In genomic region chr16:10842282-10842855, GRCm38 (mm10) we compare ENCODE assay signal across 17 mouse cellular contexts. TPM values are rescaled to one million over a fixed set of nuclear protein-coding genes. Genes with fewer than 3 reads are reported as not detected.
DNase-seq lines count a peak whose midpoint lies in the region; ATAC-seq and TF ChIP-seq lines count a peak whose summit lies in the region.
"Had no signal": no experiment of that assay in that cellular context is flagged by ENCODE, and none has a peak within 500 bp of the region (broad histone marks: within the 10 kb centered on the region; RNA-seq: fewer than 3 reads in every experiment).

No protein-coding gene starts in this region.

- no peak overlapping the region for H3K9ac ChIP-seq in kidney, postnatal 0 days (ENCODE audit: low read depth, low read length)
- H3K9ac ChIP-seq: embryonic facial prominence, embryonic 13.5 days; stomach, embryonic 15.5 days had no signal

- no peak for TF ChIP-seq CTCF in gastrocnemius, adult 2 months (IDR thresholded peaks at IDR 0.05)
- TF ChIP-seq CTCF in kidney, postnatal 0 days (IDR thresholded peaks at IDR 0.05; ENCODE audit: low read depth): no peak

- no peaks in the 10 kb centered on the region for H3K36me3 ChIP-seq in kidney, postnatal 0 days (ENCODE audit: insufficient read depth, low read length)
- peaks cover 24% of the 10 kb centered on the region for H3K36me3 ChIP-seq in limb, embryonic 10.5 days
- H3K36me3 ChIP-seq: embryonic facial prominence, embryonic 13.5 days; stomach, embryonic 15.5 days had no signal

- no peak overlapping the region for H3K4me2 ChIP-seq in kidney, postnatal 0 days (ENCODE audit: low read length)
- H3K4me2 ChIP-seq: embryonic facial prominence, embryonic 13.5 days; liver, embryonic 11.5 days; stomach, embryonic 15.5 days had no signal

- peak; percentile 75 for DNase-seq in gastrocnemius, adult 2 months
- DNase-seq in gastrocnemius, postnatal 4 days (ENCODE audit: low spot score in 2 of 2): no peak
- peak; percentile 51 for DNase-seq in A20 (ENCODE audit: low read depth, low spot score)
- DNase-seq in Muller cell, postnatal 12 days (ENCODE audit: inconsistent ontology term): peak; percentile 71
- DNase-seq in kidney, postnatal 0 days (ENCODE audit: low spot score): peak; percentile 37
- DNase-seq in lung, adult 18-20 months: no peak
- no peak for DNase-seq in ovary, postnatal 36 days (ENCODE audit: low spot score)
- no peak for DNase-seq in limb, embryonic 10.5 days (ENCODE audit: low spot score)
- DNase-seq: heart, postnatal 36 days; right cerebral cortex, postnatal 4 days; thymus, postnatal 36 days had no signal

- ATAC-seq in kidney, postnatal 0 days (replicated peaks; ENCODE audit: low FRiP score, low read depth): peak; percentile 18; the same call in 1 of the 2 replicates

- peaks cover 13% of the 10 kb centered on the region; the same call in 1 of the 2 replicates for H3K4me1 ChIP-seq in kidney, postnatal 0 days (replicated peaks; ENCODE audit: insufficient read depth, low read length)
- peaks cover 51% of the 10 kb centered on the region for H3K4me1 ChIP-seq in limb, embryonic 10.5 days

- WGBS in kidney, postnatal 0 days: 45% methylated on average over 4 of the region's 4 CpGs
- WGBS in limb, embryonic 10.5 days: 79% methylated on average over 4 of the region's 4 CpGs

- no peaks in the 10 kb centered on the region for H3K27me3 ChIP-seq in kidney, postnatal 0 days (ENCODE audit: insufficient read depth, low read length)
- H3K27me3 ChIP-seq in limb, embryonic 10.5 days (ENCODE audit: low read depth, poor library complexity, severe bottlenecking): no peaks in the 10 kb centered on the region
- H3K27me3 ChIP-seq: embryonic facial prominence, embryonic 13.5 days; stomach, embryonic 15.5 days had no signal

- H3K9me3 ChIP-seq in kidney, postnatal 0 days (replicated peaks; ENCODE audit: low read length): no peaks in the 10 kb centered on the region
- no peaks in the 10 kb centered on the region for H3K9me3 ChIP-seq in limb, embryonic 10.5 days (replicated peaks)
- H3K9me3 ChIP-seq: embryonic facial prominence, embryonic 13.5 days; forebrain, embryonic 10.5 days; stomach, embryonic 15.5 days had no signal

- no peak overlapping the region for H3K4me3 ChIP-seq in gastrocnemius, adult 2 months
- no peak overlapping the region for H3K4me3 ChIP-seq in kidney, postnatal 0 days (replicated peaks; ENCODE audit: low read depth, low read length)
- H3K4me3 ChIP-seq in limb, embryonic 10.5 days: no peak overlapping the region
- H3K4me3 ChIP-seq: embryonic facial prominence, embryonic 13.5 days; forebrain, embryonic 10.5 days; stomach, embryonic 15.5 days had no signal

- peak overlapping the region; percentile 80 for H3K27ac ChIP-seq in gastrocnemius, adult 2 months
- no peak overlapping the region for H3K27ac ChIP-seq in kidney, postnatal 0 days
- no peak overlapping the region for H3K27ac ChIP-seq in limb, embryonic 10.5 days
- H3K27ac ChIP-seq: forebrain, embryonic 10.5 days; stomach, embryonic 15.5 days had no signal

- intact Hi-C loops in gastrocnemius, adult 2 months (cut with DNase I): no loop called here

RNA-seq across cellular contexts. Expression of gene Rmi2, which starts 7.5 kb away (rescaled TPM):
- 1 to 10 TPM; 1.2 to 1.9 TPM for total RNA-seq in gastrocnemius, adult 2 months (2021)
- total RNA-seq in gastrocnemius, postnatal 4 days (2021): 1 to 10 TPM; 1.6 to 1.8 TPM
- 1.6 and 2.5 TPM in 2 replicates for polyA plus RNA-seq in kidney, postnatal 0 days (2015; fragmentation: Nextera tagmentation; extraction: Ambion mirVana)
- polyA plus RNA-seq in limb, embryonic 10.5 days (2016; fragmentation: Nextera tagmentation; extraction: Ambion mirVana): 4.2 and 4.8 TPM in 2 replicates

RNA-seq across cellular contexts. Expression of gene Gm11172, which starts 29.7 kb away (rescaled TPM):
- not detected for total RNA-seq in gastrocnemius, adult 2 months (2021)
- total RNA-seq in gastrocnemius, postnatal 4 days (2021): not detected
- not detected in 2 replicates for polyA plus RNA-seq in kidney, postnatal 0 days (2015; fragmentation: Nextera tagmentation; extraction: Ambion mirVana)
- polyA plus RNA-seq in limb, embryonic 10.5 days (2016; fragmentation: Nextera tagmentation; extraction: Ambion mirVana): not detected in 2 replicates
- total RNA-seq: heart, postnatal 36 days; layer of hippocampus, adult 8-10 months had no signal
- polyA plus RNA-seq: embryonic facial prominence, embryonic 13.5 days; forebrain, embryonic 10.5 days; liver, embryonic 11.5 days; lung, embryonic 16.5 days; stomach, embryonic 15.5 days had no signal

RNA-seq across cellular contexts. Expression of gene Prm1, which starts 36.7 kb away (rescaled TPM):
- not detected for total RNA-seq in gastrocnemius, adult 2 months (2021)
- total RNA-seq in gastrocnemius, postnatal 4 days (2021): not detected
- not detected in 2 replicates for polyA plus RNA-seq in kidney, postnatal 0 days (2015; fragmentation: Nextera tagmentation; extraction: Ambion mirVana)
- not detected in 2 replicates for polyA plus RNA-seq in limb, embryonic 10.5 days (2016; fragmentation: Nextera tagmentation; extraction: Ambion mirVana)
- total RNA-seq: heart, postnatal 36 days; layer of hippocampus, adult 8-10 months had no signal
- polyA plus RNA-seq: embryonic facial prominence, embryonic 13.5 days; forebrain, embryonic 10.5 days; liver, embryonic 11.5 days; lung, embryonic 16.5 days; stomach, embryonic 15.5 days had no signal

RNA-seq across cellular contexts. Expression of gene Prm2, which starts 46.4 kb away (rescaled TPM):
- total RNA-seq in gastrocnemius, adult 2 months (2021): not detected
- total RNA-seq in gastrocnemius, postnatal 4 days (2021): not detected
- polyA plus RNA-seq in kidney, postnatal 0 days (2015; fragmentation: Nextera tagmentation; extraction: Ambion mirVana): not detected in 2 replicates
- not detected in 2 replicates for polyA plus RNA-seq in limb, embryonic 10.5 days (2016; fragmentation: Nextera tagmentation; extraction: Ambion mirVana)
- total RNA-seq: heart, postnatal 36 days; layer of hippocampus, adult 8-10 months had no signal
- polyA plus RNA-seq: embryonic facial prominence, embryonic 13.5 days; forebrain, embryonic 10.5 days; liver, embryonic 11.5 days; lung, embryonic 16.5 days; stomach, embryonic 15.5 days had no signal

RNA-seq across cellular contexts. Expression of gene Prm3, which starts 51.7 kb away (rescaled TPM):
- total RNA-seq in gastrocnemius, adult 2 months (2021): not detected
- total RNA-seq in gastrocnemius, postnatal 4 days (2021): not detected
- polyA plus RNA-seq in kidney, postnatal 0 days (2015; fragmentation: Nextera tagmentation; extraction: Ambion mirVana): not detected in 2 replicates
- not detected in 2 replicates for polyA plus RNA-seq in limb, embryonic 10.5 days (2016; fragmentation: Nextera tagmentation; extraction: Ambion mirVana)
- total RNA-seq: heart, postnatal 36 days; layer of hippocampus, adult 8-10 months had no signal
- polyA plus RNA-seq: embryonic facial prominence, embryonic 13.5 days; forebrain, embryonic 10.5 days; liver, embryonic 11.5 days; lung, embryonic 16.5 days; stomach, embryonic 15.5 days had no signal

Comparison
In these comparisons a context has a peak if more than half of its experiments do, and no peak if none do; other contexts are left out.
1. DNase-seq: peak in gastrocnemius, adult 2 months (single experiment), A20 (single experiment), Muller cell, postnatal 12 days (single experiment) and kidney, postnatal 0 days (single experiment); none in gastrocnemius, postnatal 4 days (0 of 2), lung, adult 18-20 months (0 of 2), ovary, postnatal 36 days (single experiment) and limb, embryonic 10.5 days (single experiment).